Mouse (Mus musculus) heart, adult 8-10 months (tissue): ENCODE measurements around the gene Pcna. TPM values are rescaled to one million over a fixed set of nuclear protein-coding genes. Genes with fewer than 3 reads are reported as not detected.

Source experiments
- DNase-seq: peaks from one replicate; pipeline ENCODE4 v3.0.0; 2022; ENCODE audit warnings: low spot score
- total RNA-seq, 4 experiments: library from RNA; stranded (reverse); gene quantifications; 2 replicates each; pipeline ENCODE4 v1.2.4; 2022

Pcna gene
- total RNA-seq, 4 experiments from 2014 or later: 33.1 to 42.6 (median 38.3) TPM

DNA sequence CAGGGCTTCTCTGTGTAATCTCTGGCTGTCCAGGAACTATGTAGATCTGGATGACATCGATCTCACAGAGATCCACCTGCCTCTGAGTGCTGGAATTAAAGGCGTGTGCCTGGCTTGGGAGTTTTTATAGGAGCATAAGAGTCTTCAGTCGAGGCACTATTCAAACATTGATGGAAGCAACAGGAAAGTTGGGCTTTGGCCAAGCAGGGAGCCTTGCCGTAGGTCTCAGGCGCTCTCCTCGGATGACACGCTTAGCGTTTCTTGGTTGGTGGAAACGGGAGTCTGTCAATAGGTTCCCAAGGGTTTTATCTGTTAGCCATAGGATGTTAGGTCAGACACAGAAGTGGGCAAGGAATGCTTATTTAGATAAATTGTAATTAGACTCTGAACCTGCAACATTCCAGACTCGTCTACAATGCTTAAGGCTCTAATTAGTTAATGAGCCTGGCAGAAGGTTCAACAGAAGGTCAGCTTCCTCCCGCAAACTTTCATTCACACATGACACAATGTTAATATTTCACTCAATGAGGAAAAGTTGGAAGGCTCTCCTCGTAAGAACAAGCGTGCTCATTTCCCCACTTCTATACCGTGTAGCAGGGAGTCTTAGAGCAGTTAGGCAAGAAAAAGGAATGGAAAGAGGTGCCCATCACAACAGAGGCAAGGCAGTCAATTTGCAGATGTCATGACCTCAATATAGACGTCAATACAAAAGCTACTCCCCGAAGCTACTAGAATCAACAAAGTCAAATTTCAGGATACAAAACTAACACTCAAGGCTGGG, 18.9 kb downstream of the Pcna start:
- no peak for DNase-seq

DNA sequence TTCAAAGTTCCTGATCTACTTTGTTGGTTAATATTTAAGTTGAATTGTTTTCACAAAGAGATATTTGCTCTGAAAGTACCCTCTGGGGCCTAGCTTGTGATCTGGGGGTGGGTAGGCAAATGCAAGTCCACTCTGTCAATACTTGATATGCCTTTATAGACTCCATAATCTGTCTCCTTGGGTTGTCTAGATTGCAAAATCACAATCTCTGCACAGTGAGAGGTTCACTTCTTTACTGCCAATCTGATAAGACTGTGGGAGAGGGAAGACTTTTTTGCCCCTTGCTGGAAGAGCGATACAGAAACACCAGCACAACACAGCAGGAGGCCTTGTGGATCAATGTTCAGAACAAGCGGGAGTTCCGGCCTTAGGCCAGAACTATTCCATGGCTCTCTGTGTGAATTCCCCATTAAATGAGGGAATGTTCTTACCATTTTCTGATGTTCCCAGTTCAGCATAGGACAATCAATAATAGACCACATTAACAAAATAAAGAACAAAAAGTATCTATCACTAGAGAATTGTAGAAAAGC, 20.6 kb downstream of the Pcna start:
- DNase-seq: no peak

DNA sequence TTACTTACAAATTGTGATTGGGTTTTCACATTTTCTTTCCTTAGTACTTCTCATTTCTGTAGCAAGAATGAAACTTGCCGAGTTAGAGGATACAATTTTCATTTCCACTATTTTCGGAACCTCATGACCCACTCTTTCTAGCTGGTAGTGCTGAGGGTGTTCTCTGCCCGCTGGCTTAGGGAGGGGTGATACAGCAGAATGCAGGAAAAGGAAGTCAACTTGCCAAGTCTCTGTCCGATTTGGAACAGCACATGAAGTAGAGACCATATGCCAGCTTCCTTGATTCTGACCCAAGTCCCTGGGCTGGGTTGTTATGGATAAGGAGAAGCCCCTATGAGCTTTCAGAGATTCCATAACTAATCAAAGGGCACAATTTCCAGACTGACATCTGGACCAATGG, 28.8 kb downstream of the Pcna start:
- DNase-seq: peak; percentile 37

DNA sequence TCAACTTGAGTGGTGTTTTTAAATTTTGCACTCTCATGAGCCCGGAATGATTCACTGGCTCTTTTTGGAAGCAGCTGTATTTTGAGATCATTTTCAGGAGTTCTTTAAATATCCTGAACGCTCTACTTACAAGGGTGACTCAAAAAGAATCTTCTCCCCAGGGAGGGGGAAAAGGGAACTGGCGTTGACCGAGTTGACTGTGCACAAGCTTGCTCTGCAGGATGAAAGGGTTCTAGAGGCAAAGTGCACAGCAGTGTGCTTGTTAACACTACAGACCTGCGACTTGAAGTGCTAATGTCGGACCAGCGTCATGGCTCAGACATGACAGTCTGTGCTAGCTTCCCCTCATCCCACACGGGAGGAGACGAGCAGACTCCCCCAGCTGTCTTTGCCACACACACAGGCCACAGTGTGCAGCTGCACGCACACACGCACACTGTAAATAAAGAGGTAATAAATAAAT, 31.5 kb downstream of the Pcna start:
- peak; percentile 55 for DNase-seq

DNA sequence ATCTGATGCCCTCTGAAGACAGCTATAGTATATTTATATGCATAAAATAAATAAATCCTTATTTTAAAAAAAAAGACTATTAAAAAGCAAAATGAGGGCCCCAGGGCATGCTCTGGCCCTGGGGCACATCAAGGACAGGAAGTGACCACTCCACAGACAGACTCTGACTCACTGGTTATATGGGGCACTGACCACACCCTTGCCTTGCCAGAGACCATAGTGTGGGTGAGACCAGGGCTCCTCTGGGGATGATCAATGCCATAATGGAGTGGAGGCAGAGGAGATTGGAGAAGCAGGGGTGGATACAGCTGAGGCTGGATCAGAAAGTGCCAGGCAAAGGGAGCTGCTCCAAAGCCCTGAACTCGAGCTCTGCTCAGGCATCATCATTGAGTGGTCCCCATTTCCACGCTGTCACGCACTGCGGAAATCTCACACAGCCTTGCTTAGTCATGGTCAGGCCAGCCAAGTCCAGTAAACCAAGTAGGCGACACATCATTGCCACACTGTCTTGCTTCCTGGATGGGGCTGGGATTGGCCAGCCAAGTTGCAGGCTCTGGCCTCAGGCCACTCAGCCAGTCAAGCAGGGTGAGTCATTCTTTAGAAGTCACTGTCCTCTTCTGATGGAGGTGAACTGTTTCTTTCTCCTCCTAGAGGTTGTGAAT, 41.0 kb downstream of the Pcna start:
- DNase-seq: peak; percentile 33

DNA sequence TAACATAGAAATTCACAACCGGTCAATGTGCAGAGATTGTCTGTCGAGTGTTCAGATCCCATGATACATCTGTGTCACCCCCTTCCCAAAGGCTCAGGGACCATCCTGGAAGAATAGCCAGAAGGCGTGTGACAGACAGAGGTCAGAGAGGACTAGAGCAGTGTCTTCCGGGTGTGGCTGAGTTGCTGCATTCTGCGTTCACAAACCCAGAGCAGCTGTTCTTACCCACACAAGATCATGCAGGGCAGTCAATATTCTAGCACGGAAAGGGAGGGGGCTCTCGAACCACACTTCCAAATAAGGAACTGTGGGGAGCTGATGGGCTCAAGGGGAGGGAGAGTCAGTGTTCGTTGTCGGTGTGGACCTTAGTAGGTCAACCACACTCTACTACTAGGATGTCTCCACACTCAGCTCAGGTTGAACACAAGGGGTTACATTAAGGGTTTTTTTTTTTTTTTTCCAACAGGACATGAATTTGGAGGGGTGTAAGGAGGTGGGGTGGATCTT, 42.3 kb downstream of the Pcna start:
- DNase-seq: no peak

DNA sequence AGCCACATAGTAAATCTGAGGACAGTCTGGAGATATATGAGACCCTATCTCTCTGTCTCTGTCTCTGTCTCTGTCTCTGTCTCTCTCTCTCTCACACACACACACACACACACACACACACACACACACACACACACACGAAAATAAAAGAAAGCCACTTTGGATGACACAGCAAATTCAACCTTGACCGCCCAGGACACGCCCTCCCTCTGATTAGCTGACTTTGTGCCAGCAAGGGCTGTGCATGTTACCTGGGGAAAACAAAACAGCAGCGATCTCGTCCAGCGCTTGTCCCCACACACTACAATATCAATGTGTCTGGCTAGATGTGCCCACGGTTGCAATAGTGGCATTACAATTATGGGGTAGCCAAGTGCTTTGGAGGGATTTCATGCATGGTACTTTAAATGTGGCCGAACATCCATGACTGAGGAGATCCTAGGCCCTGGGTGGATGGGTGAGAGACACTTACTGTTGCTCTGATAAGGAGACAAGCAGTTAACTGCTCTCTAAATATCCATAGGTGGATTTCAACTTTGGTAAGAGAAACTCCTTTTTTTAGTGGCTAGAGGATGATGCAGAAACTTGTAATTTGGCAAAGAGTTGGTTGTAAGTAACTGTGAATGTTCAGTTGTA, 44.8 kb downstream of the Pcna start:
- DNase-seq: no peak

- no peak for DNase-seq
Observed at GRCm38 (mm10) chr2:132206316-132206881, 46.7 kb downstream of the Pcna start.

DNA sequence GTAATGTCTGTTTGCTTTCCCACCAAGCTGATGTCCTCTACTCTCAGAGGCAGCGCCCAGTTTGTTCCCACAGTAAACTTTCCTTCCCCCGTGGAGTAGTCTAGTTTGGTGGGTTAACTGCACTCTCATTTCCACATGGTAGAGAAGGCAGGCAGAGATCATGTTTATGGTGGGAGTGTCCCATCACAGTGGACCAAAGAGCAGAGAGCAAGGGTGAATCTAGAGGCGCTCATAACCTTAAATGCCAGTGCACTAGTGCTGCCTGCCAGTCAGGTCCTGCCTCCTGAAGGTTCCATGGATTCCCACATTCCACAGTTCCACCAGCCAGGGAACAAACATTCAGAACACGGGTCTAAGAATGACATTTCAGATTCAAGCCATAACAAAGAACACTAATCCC, 47.6 kb downstream of the Pcna start:
- DNase-seq: no peak

DNA sequence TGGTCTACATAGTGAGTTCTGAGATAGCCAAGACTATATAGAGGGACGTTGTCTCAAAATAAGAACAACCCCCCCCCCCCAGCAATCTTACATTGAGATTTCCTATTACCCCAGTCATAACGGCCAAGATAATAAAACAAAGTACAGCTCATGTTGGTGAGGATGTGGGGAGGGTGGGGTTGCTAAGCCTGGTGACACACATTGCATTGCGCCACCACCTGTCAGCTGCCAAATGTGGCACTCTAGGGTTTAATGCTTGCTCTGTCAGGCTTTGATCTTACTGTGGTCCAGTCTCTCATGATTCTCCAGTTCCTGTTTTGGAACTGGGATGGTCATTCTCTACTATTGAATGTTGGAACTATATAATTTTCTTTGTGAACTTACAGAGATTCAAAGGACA, 49.3 kb downstream of the Pcna start:
- no peak for DNase-seq

- DNase-seq: no peak
Observed at GRCm38 (mm10) chr2:132203186-132203585, 49.9 kb downstream of the Pcna start.

Other genes with a start within 250 kb of the Pcna start
- gene Rassf2, start 223.1 kb downstream of the Pcna start, total RNA-seq: 1 to 10 TPM; 4.1 to 7.7 (median 6.6) TPM
- 10 to 100 TPM; 14.5 to 19.5 (median 16.1) TPM for gene Slc23a2, start 108.2 kb downstream of the Pcna start, total RNA-seq
- 10 to 100 TPM; 25.1 to 29.2 (median 26.2) TPM for gene Tmem230, start 5.5 kb downstream of the Pcna start, total RNA-seq
- gene Cds2, start 9.8 kb upstream of the Pcna start, total RNA-seq: 10 to 100 TPM; 79.2 to 97.9 (median 83.9) TPM
- under 1 TPM; 0.08 to 0.22 (median 0.09) TPM for gene Prokr2, start 132.1 kb upstream of the Pcna start, total RNA-seq